Mouse (Mus musculus): ENCODE data around the gene Arhgap25. TPM values are rescaled to one million over a fixed set of nuclear protein-coding genes. Genes with fewer than 3 reads are reported as not detected.

The Arhgap25 gene
- polyA plus RNA-seq, 1 experiment = not detected

DNA sequence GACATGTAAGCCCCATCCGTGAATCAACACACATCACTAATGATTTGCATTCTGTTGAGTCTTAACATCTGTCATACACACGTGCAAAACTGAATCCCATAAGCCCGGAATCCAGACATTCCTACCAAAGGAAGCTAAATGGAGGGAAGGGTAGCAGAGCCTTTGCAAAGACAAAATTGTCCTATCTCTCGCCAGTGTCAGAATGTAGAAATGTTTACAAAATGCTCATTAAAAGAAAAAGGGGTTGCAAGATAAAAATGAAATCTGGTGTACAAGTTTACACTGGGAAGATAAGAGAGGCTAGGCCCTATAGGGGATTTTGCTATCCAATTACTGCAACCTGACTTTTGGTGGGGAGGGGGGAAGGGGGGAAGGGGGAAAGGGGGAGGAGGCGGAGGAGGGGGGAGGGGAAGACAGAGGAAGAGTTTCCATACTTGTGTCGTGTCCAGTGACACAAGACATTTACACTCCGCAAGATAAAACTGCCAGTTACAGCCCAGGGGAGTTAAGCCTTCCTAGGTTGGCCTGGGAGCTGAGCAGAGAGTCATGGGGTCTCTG is 104.5 kb downstream of the Arhgap25 start, which contains the start of gene Bmp10:
TSS of gene Bmp10 (plus strand) at position 508 of the 558 bp plus-strand sequence.
- Histone ChIP-seq H3K4me3 (ENCODE audit: insufficient read depth, poor library complexity, severe bottlenecking) (no peak within 1 kb of the TSS), H3K27me3 (ENCODE audit: control insufficient read depth, insufficient read depth, insufficient read length) (no peaks in the 10 kb centered on the region), H3K79me3 (ENCODE audit: low read depth) (no peaks in the 10 kb centered on the region), H3K79me2 (ENCODE audit: control insufficient read depth, insufficient read depth) (no peaks in the 10 kb centered on the region), H3K36me3 (ENCODE audit: control insufficient read depth, insufficient read depth) (no peaks in the 10 kb centered on the region), H3ac (ENCODE audit: control insufficient read depth, insufficient read length, low read depth) (no peak within 1 kb of the TSS)
- TF ChIP-seq MYOD1 (IDR thresholded peaks at IDR 0.05; ENCODE audit: control insufficient read depth, insufficient read length, low read depth) (no peak), MAX (IDR thresholded peaks at IDR 0.05) (no peak), USF1 (IDR thresholded peaks at IDR 0.05; ENCODE audit: low read depth) (no peak), MYOG (IDR thresholded peaks at IDR 0.05; ENCODE audit: control insufficient read depth, extremely low read depth, insufficient read length) (no peak), CEBPB (IDR thresholded peaks at IDR 0.05; ENCODE audit: low read depth) (no peak), FOSL1 (IDR thresholded peaks at IDR 0.05; ENCODE audit: insufficient read depth, low read length, poor library complexity, severe bottlenecking) (no peak), CTCF (IDR thresholded peaks at IDR 0.05; ENCODE audit: control insufficient read depth, insufficient read depth, insufficient read length) (no peak)

DNA sequence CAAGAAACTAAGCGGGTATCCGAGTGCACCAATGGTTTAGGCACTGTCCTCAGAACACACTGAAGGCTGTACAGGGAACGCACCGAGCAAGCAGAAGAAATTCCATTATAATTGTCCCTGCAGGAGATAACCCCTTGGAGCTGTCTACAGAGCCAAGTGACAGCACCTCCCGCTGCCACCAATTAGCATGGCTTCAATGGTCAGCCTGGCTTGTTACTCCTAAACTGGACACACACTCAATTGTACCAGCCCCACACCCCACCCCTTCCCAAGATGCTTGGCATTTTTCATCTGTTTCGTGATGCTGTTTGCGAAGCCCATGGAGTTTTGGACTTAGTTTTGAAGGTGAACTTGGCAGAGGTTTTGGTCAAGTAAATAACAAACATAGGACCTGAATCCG is 105.4 kb downstream of the Arhgap25 start:
- Histone ChIP-seq H3K4me3 (ENCODE audit: insufficient read depth, poor library complexity, severe bottlenecking) (no peak overlapping the region), H3K79me3 (ENCODE audit: low read depth) (no peaks in the 10 kb centered on the region), H3K79me2 (ENCODE audit: control insufficient read depth, insufficient read depth) (no peaks in the 10 kb centered on the region), H3K27me3 (ENCODE audit: control insufficient read depth, insufficient read depth, insufficient read length) (no peaks in the 10 kb centered on the region), H3ac (ENCODE audit: control insufficient read depth, insufficient read length, low read depth) (no peak overlapping the region), H3K36me3 (ENCODE audit: control insufficient read depth, insufficient read depth) (no peaks in the 10 kb centered on the region)
- TF ChIP-seq CTCF (IDR thresholded peaks at IDR 0.05; ENCODE audit: control insufficient read depth, insufficient read depth, insufficient read length) (no peak), MYOD1 (IDR thresholded peaks at IDR 0.05; ENCODE audit: control insufficient read depth, insufficient read length, low read depth) (no peak), USF1 (IDR thresholded peaks at IDR 0.05; ENCODE audit: low read depth) (no peak), CEBPB (IDR thresholded peaks at IDR 0.05; ENCODE audit: low read depth) (no peak), MYOG (IDR thresholded peaks at IDR 0.05; ENCODE audit: control insufficient read depth, extremely low read depth, insufficient read length) (no peak), MAX (IDR thresholded peaks at IDR 0.05) (no peak), FOSL1 (IDR thresholded peaks at IDR 0.05; ENCODE audit: insufficient read depth, low read length, poor library complexity, severe bottlenecking) (no peak)

DNA sequence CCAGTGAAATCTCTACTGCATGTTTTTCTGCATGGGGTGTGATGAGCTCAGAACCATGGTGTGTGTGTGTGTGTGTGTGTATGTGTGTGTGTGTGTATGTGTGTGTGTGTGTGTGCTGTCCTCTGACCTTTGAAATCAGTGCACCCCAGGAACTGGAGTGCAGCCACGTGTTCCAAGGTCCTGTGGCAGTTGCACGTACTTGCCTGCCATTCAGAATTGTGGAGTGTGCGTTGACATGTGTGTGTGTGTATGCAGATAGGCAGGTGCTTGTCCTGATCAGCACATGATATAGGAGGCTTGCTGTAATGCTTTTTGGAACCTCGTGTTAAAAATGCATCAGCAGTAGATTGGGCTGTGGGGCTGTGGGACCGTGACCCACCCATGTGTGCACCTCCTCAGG is 106.1 kb downstream of the Arhgap25 start:
- Histone ChIP-seq H3K4me3 (ENCODE audit: insufficient read depth, poor library complexity, severe bottlenecking) (no peak overlapping the region), H3K36me3 (ENCODE audit: control insufficient read depth, insufficient read depth) (no peaks in the 10 kb centered on the region), H3K27me3 (ENCODE audit: control insufficient read depth, insufficient read depth, insufficient read length) (no peaks in the 10 kb centered on the region), H3ac (ENCODE audit: control insufficient read depth, insufficient read length, low read depth) (no peak overlapping the region), H3K79me2 (ENCODE audit: control insufficient read depth, insufficient read depth) (no peaks in the 10 kb centered on the region), H3K79me3 (ENCODE audit: low read depth) (no peaks in the 10 kb centered on the region)
- no peak for TF ChIP-seq MYOD1 (IDR thresholded peaks at IDR 0.05; ENCODE audit: control insufficient read depth, insufficient read length, low read depth)
- TF ChIP-seq MAX (IDR thresholded peaks at IDR 0.05) = no peak
- TF ChIP-seq USF1 (IDR thresholded peaks at IDR 0.05; ENCODE audit: low read depth) = no peak
- no peak for TF ChIP-seq MYOG (IDR thresholded peaks at IDR 0.05; ENCODE audit: control insufficient read depth, extremely low read depth, insufficient read length)
- no peak for TF ChIP-seq CTCF (IDR thresholded peaks at IDR 0.05; ENCODE audit: control insufficient read depth, insufficient read depth, insufficient read length)
- no peak for TF ChIP-seq CEBPB (IDR thresholded peaks at IDR 0.05; ENCODE audit: low read depth)
- no peak for TF ChIP-seq FOSL1 (IDR thresholded peaks at IDR 0.05; ENCODE audit: insufficient read depth, low read length, poor library complexity, severe bottlenecking)

DNA sequence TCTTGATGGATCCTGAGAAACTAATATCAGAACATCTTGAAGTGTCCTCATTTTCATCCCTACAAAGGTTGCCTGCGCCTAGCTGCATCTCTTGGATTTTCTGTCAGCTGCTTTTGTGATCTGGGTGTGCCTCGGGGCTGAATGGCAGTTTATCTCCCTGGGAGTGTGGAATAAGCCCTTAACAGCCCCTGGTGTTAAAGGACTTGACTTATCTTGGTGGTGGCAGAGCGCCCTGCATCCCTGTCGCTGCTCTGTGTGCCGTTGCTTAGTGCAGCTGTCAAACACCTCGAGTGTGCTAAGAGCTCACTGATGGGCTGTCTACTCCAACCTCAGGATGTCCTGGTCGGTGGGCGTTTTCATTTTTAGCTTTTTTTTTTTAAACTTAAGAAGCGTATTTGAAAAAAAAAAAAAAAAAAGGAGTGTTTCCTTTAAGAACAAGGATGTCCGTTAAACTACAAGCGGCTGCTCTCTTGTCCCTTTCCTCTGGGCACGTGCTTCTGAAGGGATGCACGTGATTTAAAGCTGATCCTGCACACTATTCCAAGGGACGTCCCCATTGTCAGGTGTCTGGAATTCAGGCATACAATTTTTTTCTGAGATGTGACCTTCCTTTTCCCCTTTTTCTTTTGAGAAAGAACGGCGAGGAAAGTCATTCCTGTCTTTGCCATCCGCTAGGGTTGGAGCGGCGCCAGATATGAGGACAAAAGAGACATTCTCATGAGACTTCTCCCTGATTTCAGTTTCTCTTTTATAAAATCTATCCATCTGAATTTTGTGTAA is 108.8 kb downstream of the Arhgap25 start:
- H3ac ChIP-seq (ENCODE audit: control insufficient read depth, insufficient read length, low read depth) = no peak overlapping the region
- no peaks in the 10 kb centered on the region for H3K27me3 ChIP-seq (ENCODE audit: control insufficient read depth, insufficient read depth, insufficient read length)
- H3K79me2 ChIP-seq (ENCODE audit: control insufficient read depth, insufficient read depth) = no peaks in the 10 kb centered on the region
- no peak for TF ChIP-seq CEBPB (IDR thresholded peaks at IDR 0.05; ENCODE audit: low read depth)
- no peak for TF ChIP-seq MYOG (IDR thresholded peaks at IDR 0.05; ENCODE audit: control insufficient read depth, extremely low read depth, insufficient read length)
- no peak for TF ChIP-seq FOSL1 (IDR thresholded peaks at IDR 0.05; ENCODE audit: insufficient read depth, low read length, poor library complexity, severe bottlenecking)
- TF ChIP-seq CTCF (IDR thresholded peaks at IDR 0.05; ENCODE audit: control insufficient read depth, insufficient read depth, insufficient read length) = no peak
- no peak for TF ChIP-seq USF1 (IDR thresholded peaks at IDR 0.05; ENCODE audit: low read depth)
- no peak for TF ChIP-seq MAX (IDR thresholded peaks at IDR 0.05)
- TF ChIP-seq MYOD1 (IDR thresholded peaks at IDR 0.05; ENCODE audit: control insufficient read depth, insufficient read length, low read depth) = no peak
- no peak overlapping the region for H3K4me3 ChIP-seq (ENCODE audit: insufficient read depth, poor library complexity, severe bottlenecking)
- H3K36me3 ChIP-seq (ENCODE audit: control insufficient read depth, insufficient read depth) = no peaks in the 10 kb centered on the region
- no peaks in the 10 kb centered on the region for H3K79me3 ChIP-seq (ENCODE audit: low read depth)

DNA sequence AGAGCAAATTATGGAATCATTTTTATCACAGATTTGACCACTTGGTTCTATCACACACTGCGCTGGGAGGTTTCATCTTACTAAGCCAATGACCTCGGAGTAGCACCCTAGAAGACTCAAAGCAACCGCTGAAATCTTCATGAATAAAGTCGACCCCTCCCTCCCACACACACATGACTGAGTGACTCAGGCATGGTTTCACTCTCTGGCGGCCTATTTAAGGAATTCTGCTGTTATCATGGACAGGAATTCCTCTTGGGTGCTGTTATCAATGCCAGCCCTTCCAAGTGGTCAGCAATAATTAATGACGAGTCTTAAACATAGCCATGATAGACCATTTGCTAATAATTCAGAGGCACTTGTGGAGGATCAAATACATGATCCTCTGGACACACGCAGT is 110.8 kb downstream of the Arhgap25 start:
- Histone ChIP-seq H3K36me3 (ENCODE audit: control insufficient read depth, insufficient read depth) (no peaks in the 10 kb centered on the region), H3ac (ENCODE audit: control insufficient read depth, insufficient read length, low read depth) (no peak overlapping the region), H3K27me3 (ENCODE audit: control insufficient read depth, insufficient read depth, insufficient read length) (no peaks in the 10 kb centered on the region), H3K79me3 (ENCODE audit: low read depth) (no peaks in the 10 kb centered on the region), H3K4me3 (ENCODE audit: insufficient read depth, poor library complexity, severe bottlenecking) (no peak overlapping the region), H3K79me2 (ENCODE audit: control insufficient read depth, insufficient read depth) (no peaks in the 10 kb centered on the region)
- TF ChIP-seq MYOG (IDR thresholded peaks at IDR 0.05; ENCODE audit: control insufficient read depth, extremely low read depth, insufficient read length) (no peak), USF1 (IDR thresholded peaks at IDR 0.05; ENCODE audit: low read depth) (peak; percentile 45)

All from C2C12 (cell line).